Mouse (Mus musculus) liver, adult 2 months (tissue): ENCODE results near the gene Kank2.

Experiments
- CTCF ChIP-seq: fragments of 200-500 bp; IDR thresholded peaks from 2 replicates; pipeline ENCODE4 v1.5.1; 2011; ENCODE audit warnings: low read depth, low read length, control low read depth
- POLR2A ChIP-seq: fragments of 200-500 bp; IDR thresholded peaks from 2 replicates; pipeline ENCODE4 v1.6.1; 2011; ENCODE audit warnings: low read length, control low read depth; ENCODE audit not compliant: insufficient read depth; ENCODE audit errors: extremely low read depth

GRCm38 (mm10) chr9:21781657-21782468, 16.7 kb downstream of the Kank2 start:
- TF ChIP-seq CTCF (no peak), POLR2A (no peak)
